Mouse (Mus musculus): Measurements from ENCODE around the gene Clstn1.
A peak's percentile ranks its signal among the peaks of the same experiment; 100 is the strongest.

The Clstn1 gene

DNA sequence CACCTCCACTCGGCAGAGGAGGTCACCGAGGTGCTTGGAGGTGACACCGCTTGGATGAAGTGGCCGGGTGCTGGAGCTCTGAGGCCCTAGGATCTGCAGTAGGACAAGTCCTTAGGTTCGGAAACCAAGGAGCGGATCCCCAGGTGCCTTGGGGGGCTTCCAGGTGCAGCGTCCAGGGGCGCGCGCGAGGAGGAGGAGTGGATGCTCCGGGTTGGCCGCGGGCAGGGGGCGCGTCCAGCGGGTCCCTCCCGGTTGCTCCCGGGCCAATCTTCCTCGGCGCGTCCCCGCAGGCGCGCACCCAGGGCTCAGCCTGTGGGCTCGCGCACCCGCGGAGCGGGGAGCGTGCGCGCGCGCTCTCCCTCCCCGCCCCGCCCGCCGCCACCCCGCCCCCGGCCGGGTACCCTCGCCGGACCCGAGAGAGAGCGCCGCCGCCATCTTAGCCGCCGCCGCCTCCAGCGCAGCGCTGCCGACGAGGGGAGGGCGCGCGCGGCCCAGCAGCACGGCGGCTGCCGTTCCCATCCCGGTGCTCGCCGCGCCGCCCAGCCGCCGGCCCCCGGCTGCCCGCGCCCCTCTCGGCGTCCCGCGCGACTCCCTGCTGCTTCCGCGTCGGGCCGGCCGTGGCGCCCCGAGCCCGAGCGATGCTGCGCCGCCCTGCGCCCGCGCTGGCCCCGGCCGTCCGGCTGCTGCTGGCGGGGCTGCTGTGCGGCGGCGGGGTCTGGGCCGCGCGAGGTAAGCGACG lies at the start of gene Clstn1:
Clstn1 (plus strand) TSS at position 425 of the 739 bp plus-strand sequence.
- DNase-seq (ENCODE audit: low spot score), result peak; percentile 49

DNA sequence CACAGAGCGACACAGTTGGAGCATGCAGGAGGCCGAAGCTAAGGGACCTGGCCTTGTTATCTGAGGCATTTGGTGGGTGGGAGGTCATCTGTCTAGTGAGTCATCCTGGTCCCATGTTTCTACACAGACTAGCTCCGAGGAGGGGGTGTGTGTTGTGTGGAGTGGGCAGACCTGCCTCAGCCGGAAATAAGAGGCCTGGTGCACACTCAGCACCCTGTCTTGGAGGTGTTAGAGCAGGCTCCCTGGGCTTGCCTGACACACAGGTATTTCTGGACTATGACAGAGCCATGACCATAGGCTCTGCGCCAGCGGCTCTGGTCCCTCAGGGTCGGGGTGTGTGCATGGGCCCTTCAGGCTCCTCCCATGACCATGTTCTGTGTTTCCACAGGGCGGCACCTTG lies 46.8 kb upstream of the Clstn1 start:
- DNase-seq (ENCODE audit: low spot score), result peak; percentile 21

DNA sequence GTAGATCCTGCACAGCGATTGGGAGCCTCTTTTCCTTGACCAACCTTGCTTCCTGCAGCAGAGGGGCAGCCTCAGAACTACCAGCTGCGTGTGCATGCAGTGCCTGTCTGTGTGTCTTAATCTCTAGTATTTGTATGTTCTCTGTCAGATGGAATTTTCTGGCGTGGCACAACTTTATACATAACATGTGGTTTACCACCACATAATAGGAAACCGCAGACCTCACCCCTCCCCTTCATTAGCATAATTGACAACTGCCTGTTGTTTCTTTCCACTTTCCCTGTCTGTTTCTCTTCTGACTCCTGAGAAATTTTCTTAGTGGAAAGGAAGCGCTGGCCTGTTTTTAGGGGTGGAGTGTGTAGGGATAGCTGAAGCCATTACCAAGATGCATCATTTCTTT lies 44.3 kb upstream of the Clstn1 start:
- DNase-seq (ENCODE audit: low spot score), result no peak

DNA sequence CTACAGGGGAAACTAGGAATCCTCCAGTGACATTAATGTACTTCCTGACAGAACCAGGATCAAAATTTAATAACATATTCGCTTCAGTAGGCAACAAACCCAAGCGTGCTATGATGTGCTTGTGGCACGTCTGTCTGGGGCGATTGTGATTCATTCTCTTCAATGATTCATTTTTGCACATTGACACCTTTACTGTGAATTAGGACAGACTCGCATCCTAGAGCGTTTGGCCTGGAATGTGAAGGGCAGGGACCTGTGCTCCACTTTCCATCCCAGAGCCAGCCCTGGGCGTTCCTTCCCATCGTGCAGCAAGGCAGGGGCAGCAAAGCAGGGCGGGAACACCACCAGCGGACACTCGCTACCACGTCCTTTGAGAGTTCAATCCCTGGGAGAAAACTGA lies 43.8 kb upstream of the Clstn1 start:
- DNase-seq (ENCODE audit: low spot score), result no peak

GRCm38 (mm10) chr4:149542927-149543553 lies 43.2 kb upstream of the Clstn1 start:
- peak; percentile 87 for DNase-seq (ENCODE audit: low spot score)

GRCm38 (mm10) chr4:149544892-149545291 lies 41.4 kb upstream of the Clstn1 start:
- DNase-seq (ENCODE audit: low spot score), result no peak

- DNase-seq (ENCODE audit: low spot score), result no peak
Measured at GRCm38 (mm10) chr4:149546797-149547444, 39.3 kb upstream of the Clstn1 start.

DNA sequence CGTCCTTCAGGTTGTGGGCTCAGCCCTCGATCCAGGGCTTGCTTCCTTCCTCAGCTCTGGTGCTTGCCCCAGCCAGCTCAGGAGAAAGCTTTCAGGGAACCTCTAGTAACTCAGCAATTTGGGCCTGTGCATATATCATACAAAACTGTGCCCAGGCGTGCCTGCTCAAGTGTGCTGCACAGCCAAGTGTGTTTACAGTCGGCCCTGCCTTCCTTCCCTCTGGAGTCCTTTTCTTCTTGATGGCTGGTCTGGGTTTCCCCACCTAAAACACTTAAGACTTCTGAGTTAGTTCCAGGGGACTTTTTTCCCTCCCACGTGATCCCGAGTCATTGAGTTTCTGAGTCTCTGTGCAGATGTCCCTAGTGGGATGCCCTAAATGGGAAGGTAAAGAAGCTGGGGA lies 38.7 kb upstream of the Clstn1 start:
- DNase-seq (ENCODE audit: low spot score), result no peak

GRCm38 (mm10) chr4:149549221-149549925 lies 36.9 kb upstream of the Clstn1 start:
- DNase-seq (ENCODE audit: low spot score), result peak; percentile 87

DNA sequence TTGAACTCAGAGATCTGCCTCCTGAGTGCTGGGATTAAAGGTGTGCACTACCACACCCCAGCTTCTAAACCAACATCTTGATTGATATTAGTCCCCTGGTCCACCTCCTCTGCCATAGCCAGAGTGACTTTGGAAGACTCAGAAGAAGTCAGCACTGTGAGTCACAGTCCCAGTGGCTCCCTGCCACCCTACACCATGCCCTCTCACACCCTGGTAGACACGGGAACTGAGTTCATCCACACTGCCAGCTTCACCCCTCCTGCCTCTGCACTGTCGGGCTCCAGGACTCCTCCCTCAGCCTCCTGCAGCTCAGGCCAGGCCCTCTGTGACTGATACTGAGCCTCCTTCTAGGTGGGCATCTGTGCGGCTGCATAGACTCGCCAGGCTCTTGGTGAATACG lies 35.4 kb upstream of the Clstn1 start:
- DNase-seq (ENCODE audit: low spot score), result peak; percentile 72

- DNase-seq (ENCODE audit: low spot score), result no peak
Measured at GRCm38 (mm10) chr4:149551696-149552095, 34.6 kb upstream of the Clstn1 start.

DNA sequence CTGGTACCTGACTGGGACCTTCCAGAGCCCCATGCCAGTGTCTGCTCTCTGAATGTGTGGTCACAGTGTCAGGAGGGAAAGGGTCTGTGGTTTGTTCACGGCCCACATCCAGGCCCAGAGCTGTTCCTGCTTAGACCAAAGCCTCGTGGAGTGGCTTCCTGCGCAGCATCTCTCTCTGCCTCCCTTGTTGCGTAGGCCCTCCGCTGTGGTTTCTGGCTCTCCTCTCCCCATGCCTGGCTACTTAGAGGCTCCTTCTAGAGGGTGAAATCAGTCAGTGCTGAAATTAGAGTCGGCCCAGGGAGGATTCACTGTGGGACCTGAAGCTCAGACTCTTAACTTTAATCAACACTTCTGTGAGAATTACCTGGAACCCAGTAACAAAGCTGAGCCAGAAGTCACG lies 32.4 kb upstream of the Clstn1 start:
- DNase-seq (ENCODE audit: low spot score), result no peak

GRCm38 (mm10) chr4:149556111-149556510 lies 30.2 kb upstream of the Clstn1 start:
- no peak for DNase-seq (ENCODE audit: low spot score)

DNA sequence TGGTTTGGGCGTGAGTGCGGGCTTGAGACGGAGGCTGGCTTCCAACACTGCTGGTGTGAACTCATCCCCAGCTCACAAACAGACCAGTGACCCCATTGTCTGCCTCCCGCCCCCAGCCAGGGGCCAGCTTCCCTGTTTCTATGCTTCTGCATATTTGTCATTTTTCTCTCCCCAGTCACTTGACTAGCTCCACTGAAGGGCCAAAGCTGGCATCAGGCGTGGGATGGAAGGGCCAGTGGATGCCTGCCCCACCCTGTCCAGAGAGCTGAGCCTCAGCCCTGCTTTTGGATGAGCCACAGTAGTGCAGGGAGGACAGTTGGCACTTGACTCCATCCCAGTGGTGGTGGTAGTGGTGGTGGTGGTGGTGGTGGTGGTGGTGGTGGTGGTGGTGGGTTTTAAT lies 28.4 kb upstream of the Clstn1 start:
- DNase-seq (ENCODE audit: low spot score), result no peak

- DNase-seq (ENCODE audit: low spot score), result peak; percentile 35
Measured at GRCm38 (mm10) chr4:149558389-149558788, 27.9 kb upstream of the Clstn1 start.

GRCm38 (mm10) chr4:149561392-149561791 lies 24.9 kb upstream of the Clstn1 start:
- DNase-seq (ENCODE audit: low spot score), result no peak

DNA sequence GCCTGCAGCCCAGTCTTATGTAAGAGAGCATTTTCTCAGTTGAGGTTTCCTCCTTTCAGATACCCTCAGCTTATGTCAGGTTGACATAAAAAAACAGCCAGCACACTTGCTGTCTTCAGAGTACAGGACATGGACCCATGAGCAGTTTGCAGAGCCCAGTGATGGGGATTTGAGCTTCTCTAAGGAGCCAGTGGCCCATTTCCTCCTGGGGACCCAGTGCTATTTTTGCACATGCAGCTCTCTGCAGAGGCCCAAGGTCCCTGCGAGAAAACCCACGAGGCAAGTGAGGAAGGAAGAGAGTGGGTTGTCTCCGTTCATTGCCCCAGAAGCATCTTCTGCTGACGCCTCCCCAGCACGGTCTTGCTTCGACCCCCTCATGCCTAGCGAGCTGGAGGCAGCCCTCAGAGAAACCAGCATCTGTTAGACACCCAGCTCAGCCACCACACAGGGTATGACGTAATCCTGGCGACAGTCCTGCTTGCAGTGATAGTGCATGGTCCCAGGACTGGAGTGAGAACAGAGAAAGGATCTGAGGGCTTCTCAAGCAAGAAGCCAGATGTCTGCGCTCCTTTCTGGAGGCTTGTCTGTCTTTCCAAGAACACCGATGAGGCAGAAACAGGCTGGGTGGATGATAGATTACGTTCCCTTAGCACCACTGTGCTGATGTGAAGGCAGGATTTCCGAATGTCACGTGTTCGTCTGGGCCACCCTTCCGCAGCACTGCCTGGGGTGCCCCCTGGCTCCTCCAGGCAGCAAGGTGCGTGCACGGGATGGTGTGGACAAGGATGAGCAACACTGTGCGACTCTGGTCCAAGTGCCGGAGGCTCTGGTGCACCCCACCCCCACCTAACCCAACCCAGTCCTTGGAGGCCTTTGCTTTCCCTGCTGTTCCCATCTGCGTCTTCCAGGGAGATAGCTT lies 24.0 kb upstream of the Clstn1 start:
- DNase-seq (ENCODE audit: low spot score), result no peak

DNA sequence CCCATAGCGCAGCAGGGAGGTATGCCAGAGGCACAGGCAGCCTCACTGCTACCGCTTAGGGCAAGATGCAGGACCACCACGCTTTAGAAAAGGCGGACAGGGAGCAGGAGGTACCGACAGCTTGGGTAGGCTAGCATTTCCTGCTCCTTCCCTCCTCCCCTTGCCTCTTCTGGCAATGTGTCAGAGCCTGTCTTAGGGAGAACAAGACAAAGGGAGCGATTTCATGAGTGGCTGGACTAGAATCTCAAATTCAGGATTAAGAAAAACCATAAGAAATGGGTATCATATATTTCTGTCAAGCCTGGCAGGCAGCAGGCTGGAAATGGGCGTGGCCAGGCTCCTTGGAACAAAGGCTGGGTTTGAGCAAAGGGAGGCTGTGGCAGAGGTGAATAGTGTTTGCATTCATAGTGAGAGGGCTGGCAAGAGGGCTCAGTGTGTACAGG lies 23.3 kb upstream of the Clstn1 start:
- no peak for DNase-seq (ENCODE audit: low spot score)

- DNase-seq (ENCODE audit: low spot score), result no peak
Measured at GRCm38 (mm10) chr4:149563941-149564361, 22.3 kb upstream of the Clstn1 start.

DNA sequence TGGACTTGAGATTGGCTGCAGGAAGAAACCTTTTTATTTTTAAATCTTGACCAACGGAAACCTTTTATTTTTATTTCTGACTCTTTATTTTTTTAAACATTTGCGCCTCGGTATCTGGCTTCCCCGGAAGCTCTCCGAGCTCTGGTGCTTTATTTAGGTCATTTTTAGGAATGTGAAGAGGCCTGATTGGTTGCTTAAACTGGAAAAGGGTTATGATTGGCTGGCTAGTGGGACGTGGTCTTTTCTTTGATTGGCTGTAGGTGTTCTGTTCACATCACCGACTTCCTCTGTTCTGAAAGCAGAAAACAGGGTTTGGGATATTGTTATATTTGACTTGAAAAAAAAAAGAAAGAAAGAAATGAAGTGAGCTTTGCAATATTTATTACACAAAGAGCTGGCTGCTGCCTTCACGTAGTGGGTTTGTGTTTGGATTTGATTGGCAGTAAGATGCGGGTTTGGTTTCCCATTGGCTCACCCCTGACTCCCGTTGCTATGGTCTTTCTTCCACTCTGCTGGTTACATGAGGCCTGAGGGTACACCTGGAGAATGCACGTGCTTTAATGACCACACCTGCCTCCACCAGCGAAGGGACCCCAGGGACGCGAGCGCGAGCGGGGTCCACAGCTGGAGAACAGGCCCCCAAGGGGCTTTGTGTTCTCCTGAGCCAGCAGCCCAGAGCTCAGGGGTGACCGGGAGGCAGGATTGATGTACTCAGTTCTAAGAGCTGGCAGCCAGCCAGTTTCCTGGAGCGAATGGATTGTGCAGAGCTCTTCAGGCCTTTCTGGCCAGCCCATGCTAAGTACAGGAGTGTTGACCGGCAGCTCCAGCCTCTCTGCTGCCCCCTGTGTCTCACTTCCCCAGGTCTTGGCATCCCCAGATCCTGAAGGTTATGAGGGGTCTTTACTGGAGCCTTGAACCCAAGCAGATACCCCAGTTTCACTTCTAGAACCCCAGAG lies 21.5 kb upstream of the Clstn1 start:
- no peak for DNase-seq (ENCODE audit: low spot score)
